Mouse (Mus musculus) midbrain, embryonic 16.5 days (tissue): ENCODE results near the gene L3hypdh. TPM values are rescaled to one million over a fixed set of nuclear protein-coding genes. Genes with fewer than 3 reads are reported as not detected.

Experiments used
- ATAC-seq: fragments of 200-750 bp; cut with Nextera tagmentation; 2 replicates; pipeline ENCODE4 v1.8.0; 2017; ENCODE audit warnings: moderate TSS enrichment
- H3K27ac ChIP-seq: fragments of 300-500 bp; sonication (generic); 2 replicates; pipeline ENCODE4 v1.5.1; 2014; ENCODE audit warnings: mild to moderate bottlenecking, low read length, mixed read lengths
- H3K27me3 ChIP-seq: fragments of 300-500 bp; sonication (generic); 2 replicates; pipeline ENCODE4 v1.6.1; 2014; ENCODE audit warnings: low read depth, low read length, mixed read lengths; ENCODE audit not compliant: control insufficient read depth, insufficient read depth
- H3K36me3 ChIP-seq: fragments of 300-500 bp; sonication (generic); 2 replicates; pipeline ENCODE4 v1.6.1; 2014; ENCODE audit warnings: mild to moderate bottlenecking, low read length, moderate library complexity, mixed read lengths; ENCODE audit not compliant: control insufficient read depth, insufficient read depth
- H3K4me1 ChIP-seq: fragments of 300-500 bp; sonication (generic); 2 replicates; pipeline ENCODE4 v1.6.1; 2014; ENCODE audit warnings: mild to moderate bottlenecking, low read length, mixed read lengths; ENCODE audit not compliant: control insufficient read depth, insufficient read depth
- H3K4me2 ChIP-seq: fragments of 300-500 bp; sonication (generic); 2 replicates; pipeline ENCODE4 v1.6.1; 2014; ENCODE audit warnings: mild to moderate bottlenecking, low read length, mixed read lengths
- H3K4me3 ChIP-seq: fragments of 300-500 bp; sonication (generic); 2 replicates; pipeline ENCODE4 v1.5.1; 2014; ENCODE audit warnings: low read depth, mild to moderate bottlenecking, low read length, moderate library complexity, mixed read lengths
- H3K9ac ChIP-seq: fragments of 300-500 bp; sonication (generic); 2 replicates; pipeline ENCODE4 v1.6.1; 2014; ENCODE audit warnings: low read depth, low read length, mixed read lengths
- H3K9me3 ChIP-seq: fragments of 300-500 bp; sonication (generic); replicated peaks from 2 replicates; pipeline ENCODE4 v1.6.1; 2014; ENCODE audit warnings: mild to moderate bottlenecking, low read length, mixed read lengths; ENCODE audit not compliant: control insufficient read depth, poor library complexity, severe bottlenecking
- WGBS: fragments of 180-500 bp; shearing (Covaris S2); extraction: QIAGEN DNeasy Blood & Tissue Kit; methylation state at CpG from one replicate; pipeline ENCODE4 v1.1.7; 2014; 5-methylcytosine and 5-hydroxymethylcytosine counted together
- polyA plus RNA-seq: library from polyadenylated mRNA; unstranded; fragments of >200 nt; fragmentation: Nextera tagmentation; extraction: Ambion mirVana; gene quantifications from 2 replicates; pipeline ENCODE4 v1.2.1, GENCODE M21; 2015

Gene L3hypdh
- 8.8 and 10.9 TPM in 2 replicates for polyA plus RNA-seq

DNA sequence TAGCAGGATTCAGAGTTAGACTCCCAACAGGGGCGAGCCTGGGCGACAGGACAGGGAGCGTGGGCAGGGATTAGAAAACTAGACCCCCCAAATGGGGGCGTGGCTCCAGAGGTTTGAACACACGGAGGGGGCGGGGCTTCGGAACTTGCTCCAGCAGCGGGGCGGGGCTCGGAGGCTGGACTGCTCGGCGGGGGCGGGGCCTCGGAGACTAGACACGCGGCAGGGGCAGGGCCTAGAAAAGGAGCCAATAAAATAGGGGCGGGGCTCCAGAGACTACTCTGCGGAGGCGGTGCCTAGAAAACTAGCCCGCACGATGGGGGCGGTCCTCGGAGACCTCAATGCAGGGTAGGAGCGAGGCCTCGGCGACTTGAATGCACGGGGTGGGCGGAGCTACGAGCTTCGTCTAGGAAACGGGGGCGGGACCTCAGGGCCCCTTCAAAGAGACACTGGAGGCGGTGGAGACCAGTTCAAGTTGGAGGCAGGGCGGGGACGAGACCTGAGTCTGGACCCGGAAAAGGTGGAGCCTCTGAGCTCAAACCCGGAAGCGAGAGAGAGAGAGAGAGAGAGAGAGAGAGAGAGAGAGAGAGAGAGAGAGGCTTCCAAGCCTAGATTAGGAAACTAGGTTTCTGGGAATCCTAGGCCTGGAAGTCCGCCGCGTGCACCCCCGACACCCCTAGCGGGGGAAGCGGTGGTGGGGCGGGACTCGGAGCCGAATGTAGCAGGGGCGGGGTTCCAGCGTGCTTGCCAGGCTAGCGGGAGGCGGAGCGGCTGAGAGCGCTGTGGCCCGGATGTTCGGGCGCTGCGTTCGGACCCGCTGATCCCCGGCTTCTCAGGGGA lies at the start of gene L3hypdh, which contains the start of gene Jkamp:
TSS of gene L3hypdh (minus strand) at position 111 of the 837 bp plus-strand sequence.
TSS of gene Jkamp (plus strand) at position 261 of the 837 bp plus-strand sequence.
- H3K4me2 ChIP-seq: peak within 1 kb of the TSS; percentile 90
- H3K9ac ChIP-seq: peak within 1 kb of the TSS; percentile 94
- peak within 1 kb of the TSS; percentile 96 for H3K27ac ChIP-seq
- 1% methylated on average over 58 of the region's 60 CpGs for WGBS
- peak within 1 kb of the TSS; percentile 74 for H3K4me3 ChIP-seq
- H3K27me3 ChIP-seq: no peaks in the 10 kb centered on the region
- H3K36me3 ChIP-seq: no peaks in the 10 kb centered on the region
- H3K9me3 ChIP-seq: no peaks in the 10 kb centered on the region
- H3K4me1 ChIP-seq: peaks cover 27% of the 10 kb centered on the region
- peak; percentile 96 for ATAC-seq

DNA sequence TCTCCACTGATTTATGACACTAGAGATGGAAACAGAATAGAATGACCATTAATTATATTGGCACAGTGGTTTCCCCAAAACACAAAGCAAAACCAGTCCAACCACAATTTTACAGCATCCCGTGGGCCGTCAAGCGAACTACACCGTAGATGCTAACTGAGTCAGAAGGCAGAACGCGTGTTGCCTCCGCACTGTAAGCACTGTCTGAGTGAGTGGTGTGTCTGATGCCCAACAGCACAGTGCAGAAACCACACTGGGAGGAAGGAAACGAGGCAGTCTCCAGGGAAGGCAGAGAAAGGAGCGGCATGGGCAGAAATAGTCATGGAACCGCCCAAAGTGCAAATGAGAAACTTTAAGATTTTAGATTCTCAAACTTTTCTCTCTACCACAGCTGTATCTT lies 44.0 kb upstream of the L3hypdh start:
- no peak overlapping the region for H3K4me3 ChIP-seq
- H3K4me1 ChIP-seq: no peaks in the 10 kb centered on the region
- no peaks in the 10 kb centered on the region for H3K27me3 ChIP-seq
- H3K4me2 ChIP-seq: no peak overlapping the region
- ATAC-seq: no peak
- 92% methylated on average over 10 of the region's 10 CpGs for WGBS
- H3K36me3 ChIP-seq: no peaks in the 10 kb centered on the region
- no peaks in the 10 kb centered on the region for H3K9me3 ChIP-seq
- H3K27ac ChIP-seq: no peak overlapping the region
- H3K9ac ChIP-seq: no peak overlapping the region

DNA sequence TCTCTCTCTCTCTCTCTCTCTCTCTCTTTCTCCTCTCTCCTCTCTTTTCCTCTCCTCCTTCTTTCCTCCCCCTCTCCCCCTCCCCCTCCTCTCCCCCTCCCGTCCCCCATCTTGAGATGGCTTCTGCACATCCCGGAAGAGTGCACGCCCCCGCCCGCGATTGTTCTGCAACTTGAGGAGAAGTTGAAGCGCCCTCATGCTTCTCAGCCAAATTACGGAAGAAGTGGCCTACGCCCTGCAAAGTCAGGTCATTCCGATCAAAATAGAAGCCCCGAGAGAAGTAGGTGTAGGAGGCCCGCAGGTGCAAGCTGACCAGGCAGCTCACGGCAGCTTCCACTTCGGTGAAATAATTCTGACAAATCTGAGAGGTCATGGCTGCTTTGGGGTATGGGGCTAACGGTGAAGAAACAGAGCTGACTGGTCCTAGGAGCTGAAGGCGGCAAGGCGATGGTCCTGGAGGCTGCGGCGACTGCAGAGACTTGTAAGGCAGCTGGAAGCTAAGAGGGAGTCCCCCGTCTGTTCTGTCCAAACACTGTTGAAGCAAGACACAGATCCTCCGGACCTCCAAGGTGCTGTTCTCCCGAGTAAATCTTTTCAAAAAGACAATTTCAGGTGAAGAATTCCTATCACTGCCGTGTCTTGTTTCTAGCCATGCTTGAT lies 30.6 kb upstream of the L3hypdh start:
- H3K9me3 ChIP-seq: no peaks in the 10 kb centered on the region
- no peaks in the 10 kb centered on the region for H3K4me1 ChIP-seq
- WGBS: 82% methylated on average over 22 of the region's 23 CpGs
- H3K4me3 ChIP-seq: no peak overlapping the region
- no peak overlapping the region for H3K4me2 ChIP-seq
- H3K36me3 ChIP-seq: no peaks in the 10 kb centered on the region
- no peaks in the 10 kb centered on the region for H3K27me3 ChIP-seq
- no peak for ATAC-seq
- no peak overlapping the region for H3K27ac ChIP-seq
- no peak overlapping the region for H3K9ac ChIP-seq

GRCm38 (mm10) chr12:72115126-72115525 lies 29.9 kb upstream of the L3hypdh start:
- no peak for ATAC-seq
- Histone ChIP-seq H3K27me3 (no peaks in the 10 kb centered on the region), H3K4me3 (no peak overlapping the region), H3K9me3 (no peaks in the 10 kb centered on the region), H3K36me3 (no peaks in the 10 kb centered on the region), H3K27ac (no peak overlapping the region), H3K4me1 (no peaks in the 10 kb centered on the region), H3K4me2 (no peak overlapping the region), H3K9ac (no peak overlapping the region)
- 86% methylated on average over 6 of the region's 6 CpGs for WGBS

- H3K36me3 ChIP-seq: 0 out of 2 replicates have a peak, but pooled peaks cover 3% of the 10 kb centered on the region
- 0 out of 2 replicates have a peak, but pooled peaks cover 3% of the 10 kb centered on the region for H3K4me1 ChIP-seq
- H3K4me2 ChIP-seq: no peak overlapping the region; the same call in 1 of the 2 replicates
- H3K27me3 ChIP-seq: no peaks in the 10 kb centered on the region
- H3K9ac ChIP-seq: no peak overlapping the region
- 26% methylated on average over 14 of the region's 14 CpGs for WGBS
- no peaks in the 10 kb centered on the region for H3K9me3 ChIP-seq
- H3K27ac ChIP-seq: no peak overlapping the region
- H3K4me3 ChIP-seq: no peak overlapping the region
- peak; percentile 60 for ATAC-seq
Observed at GRCm38 (mm10) chr12:72104525-72105281, 19.5 kb upstream of the L3hypdh start.

DNA sequence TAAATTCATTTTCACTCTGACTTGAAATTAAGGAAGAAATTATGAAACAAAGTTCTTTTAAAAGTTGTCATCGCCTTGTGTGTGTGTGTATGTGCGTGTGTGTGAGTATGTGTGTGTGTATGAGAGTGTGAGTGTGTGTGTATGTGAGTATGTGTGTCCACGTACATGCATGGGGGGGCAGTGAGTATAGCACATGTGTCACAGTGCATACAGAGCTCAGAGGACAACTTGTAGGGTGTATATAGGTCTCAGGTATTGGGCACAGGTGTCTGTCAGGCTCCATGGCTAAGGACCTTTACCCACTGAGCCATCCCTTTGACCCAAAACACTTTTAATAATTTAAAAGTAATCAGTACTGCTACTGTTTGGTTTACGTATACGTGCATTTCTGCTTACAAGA lies 18.8 kb upstream of the L3hypdh start:
- Histone ChIP-seq H3K4me1 (0 out of 2 replicates have a peak, but pooled peaks cover 3% of the 10 kb centered on the region), H3K4me3 (no peak overlapping the region), H3K9me3 (no peaks in the 10 kb centered on the region), H3K27ac (no peak overlapping the region), H3K27me3 (no peaks in the 10 kb centered on the region), H3K36me3 (0 out of 2 replicates have a peak, but pooled peaks cover 3% of the 10 kb centered on the region), H3K4me2 (no peak overlapping the region), H3K9ac (no peak overlapping the region)
- ATAC-seq: peak; percentile 45; the same call in 1 of the 2 replicates
- WGBS: 85% methylated on average over 5 of the region's 5 CpGs

DNA sequence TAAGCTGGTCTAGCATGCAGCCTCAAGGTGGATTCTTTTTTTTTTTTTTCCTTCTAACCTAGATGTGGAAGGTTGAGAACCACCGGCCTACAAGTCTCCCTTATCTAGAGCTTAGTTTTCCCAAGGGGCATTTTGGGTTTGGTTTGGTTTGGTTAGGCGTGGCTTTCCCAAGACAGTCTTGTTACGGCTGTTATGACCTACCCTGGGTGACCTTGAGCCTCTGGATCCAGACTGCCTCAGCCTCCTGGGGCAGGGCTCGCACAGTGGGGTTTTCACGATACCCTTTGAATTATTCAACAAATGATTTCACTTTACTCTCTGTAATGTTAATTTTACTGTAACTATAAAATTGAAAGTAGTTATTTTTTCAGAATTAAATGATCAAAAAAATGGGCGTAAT lies 17.5 kb upstream of the L3hypdh start:
- Histone ChIP-seq H3K9me3 (no peaks in the 10 kb centered on the region), H3K4me1 (0 out of 2 replicates have a peak, but pooled peaks cover 3% of the 10 kb centered on the region), H3K36me3 (peaks cover 6% of the 10 kb centered on the region; the same call in 1 of the 2 replicates), H3K27ac (no peak overlapping the region), H3K9ac (no peak overlapping the region), H3K4me3 (no peak overlapping the region), H3K4me2 (no peak overlapping the region), H3K27me3 (no peaks in the 10 kb centered on the region)
- no peak for ATAC-seq
- WGBS: 78% methylated on average over 6 of the region's 6 CpGs

- Histone ChIP-seq H3K27ac (no peak overlapping the region), H3K4me2 (no peak overlapping the region), H3K36me3 (peaks cover 34% of the 10 kb centered on the region), H3K27me3 (no peaks in the 10 kb centered on the region), H3K9me3 (no peaks in the 10 kb centered on the region), H3K4me3 (no peak overlapping the region), H3K4me1 (no peaks in the 10 kb centered on the region), H3K9ac (no peak overlapping the region)
- 98% methylated on average over 8 of the region's 8 CpGs for WGBS
- ATAC-seq: no peak
Observed at GRCm38 (mm10) chr12:72096966-72097365, 11.7 kb upstream of the L3hypdh start.
